Mouse (Mus musculus): Measurements from ENCODE around the gene Nos1. TPM values are rescaled to one million over a fixed set of nuclear protein-coding genes. Genes with fewer than 3 reads are reported as not detected.

The Nos1 gene
- polyA plus RNA-seq, 1 experiment, result 2.6 TPM

GRCm38 (mm10) chr5:117980921-117981320 is 200.1 kb downstream of the Nos1 start:
- TF ChIP-seq CTCF (IDR thresholded peaks at IDR 0.05; ENCODE audit: insufficient read depth, low read length) (no peak), POLR2A (IDR thresholded peaks at IDR 0.05; ENCODE audit: borderline replicate concordance, extremely low read depth, low read depth, low read length) (no peak)
- peaks cover 8% of the 10 kb centered on the region for H3K4me1 ChIP-seq (ENCODE audit: control insufficient read depth, insufficient read depth, low read length)
- no peak overlapping the region for H3K4me3 ChIP-seq (replicated peaks; ENCODE audit: extremely low read depth, low read depth, low read length)
- no peak for DNase-seq
- 68% methylated on average over 8 of the region's 8 CpGs for WGBS

- Histone ChIP-seq H3K4me3 (replicated peaks; ENCODE audit: extremely low read depth, low read depth, low read length) (no peak overlapping the region), H3K4me1 (ENCODE audit: control insufficient read depth, insufficient read depth, low read length) (peaks cover 8% of the 10 kb centered on the region)
- WGBS, result 68% methylated on average over 5 of the region's 5 CpGs
- no peak for DNase-seq
- TF ChIP-seq CTCF (IDR thresholded peaks at IDR 0.05; ENCODE audit: insufficient read depth, low read length), result no peak
Measured at GRCm38 (mm10) chr5:117981943-117982342, 201.1 kb downstream of the Nos1 start.

DNA sequence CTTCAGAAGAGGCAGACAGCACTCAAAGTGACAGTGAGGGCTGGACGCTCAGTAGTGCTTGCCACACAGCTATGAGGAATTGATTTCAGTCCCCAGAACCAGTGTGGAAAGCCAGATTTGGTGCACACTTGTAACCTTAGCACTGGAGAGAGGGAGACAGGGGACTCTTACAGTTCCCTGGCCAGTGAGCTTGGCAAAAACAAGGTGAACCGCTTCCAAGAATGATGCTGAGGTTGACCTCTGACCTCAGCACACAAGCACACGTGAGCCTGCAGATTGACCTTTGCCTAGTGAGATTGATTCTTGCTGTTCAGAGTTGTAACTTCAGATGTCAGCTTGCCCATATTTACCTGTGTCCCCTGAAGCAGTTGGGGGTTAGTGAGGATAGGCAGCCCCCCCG is 205.5 kb downstream of the Nos1 start:
- DNase-seq, result no peak
- 68% methylated on average over 4 of the region's 4 CpGs for WGBS
- no peak for TF ChIP-seq POLR2A (IDR thresholded peaks at IDR 0.05; ENCODE audit: borderline replicate concordance, extremely low read depth, low read depth, low read length)
- no peak for TF ChIP-seq CTCF (IDR thresholded peaks at IDR 0.05; ENCODE audit: insufficient read depth, low read length)
- H3K4me1 ChIP-seq (ENCODE audit: control insufficient read depth, insufficient read depth, low read length), result peaks cover 3% of the 10 kb centered on the region
- H3K4me3 ChIP-seq (replicated peaks; ENCODE audit: extremely low read depth, low read depth, low read length), result no peak overlapping the region

DNA sequence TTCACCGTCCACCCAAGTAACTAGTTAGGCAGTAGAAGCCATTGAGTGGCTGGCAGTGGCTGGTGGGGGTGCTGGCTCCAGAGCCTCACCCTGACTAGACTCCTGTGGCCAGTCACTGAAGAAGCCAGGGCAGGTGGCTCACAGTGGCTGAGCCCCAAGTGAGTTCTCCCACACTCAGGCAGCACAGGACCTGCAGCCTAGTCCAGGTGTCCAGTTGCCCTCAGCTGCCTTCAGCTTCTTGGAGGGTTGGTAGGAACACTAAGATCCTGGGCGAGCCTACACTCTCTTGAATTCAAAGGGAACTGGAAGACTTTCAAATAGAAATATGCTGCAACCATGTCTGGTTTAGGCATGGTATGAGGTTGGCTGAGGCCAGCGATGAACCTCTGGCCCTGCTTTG is 207.1 kb downstream of the Nos1 start:
- 87% methylated on average over 3 of the region's 3 CpGs for WGBS
- Histone ChIP-seq H3K4me3 (replicated peaks; ENCODE audit: extremely low read depth, low read depth, low read length) (no peak overlapping the region), H3K4me1 (ENCODE audit: control insufficient read depth, insufficient read depth, low read length) (no peaks in the 10 kb centered on the region)
- DNase-seq, result no peak
- TF ChIP-seq CTCF (IDR thresholded peaks at IDR 0.05; ENCODE audit: insufficient read depth, low read length) (no peak), POLR2A (IDR thresholded peaks at IDR 0.05; ENCODE audit: borderline replicate concordance, extremely low read depth, low read depth, low read length) (no peak)

DNA sequence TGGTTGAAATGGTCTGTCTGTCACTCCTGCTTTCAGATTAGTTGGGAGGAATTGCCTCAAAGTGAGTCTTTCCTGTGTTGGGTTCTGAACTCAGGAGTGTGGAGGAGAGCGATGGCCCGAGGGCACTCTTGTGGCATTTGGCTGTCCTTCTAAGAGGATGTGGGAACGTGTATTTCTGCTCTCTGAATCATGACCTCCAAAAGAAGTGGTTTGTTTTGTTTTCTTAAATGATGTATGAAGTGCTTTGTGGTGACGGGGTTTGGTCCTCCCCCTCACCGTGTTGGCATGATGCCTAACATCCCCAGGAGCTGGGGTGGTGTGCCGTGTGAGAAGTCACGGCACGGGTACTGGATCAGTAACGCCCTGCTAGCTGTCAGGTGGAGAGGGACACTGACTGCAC is 207.5 kb downstream of the Nos1 start:
- no peak for TF ChIP-seq CTCF (IDR thresholded peaks at IDR 0.05; ENCODE audit: insufficient read depth, low read length)
- no peak for TF ChIP-seq POLR2A (IDR thresholded peaks at IDR 0.05; ENCODE audit: borderline replicate concordance, extremely low read depth, low read depth, low read length)
- whole genome bisulfite sequencing, result 68% methylated on average over 9 of the region's 9 CpGs

DNA sequence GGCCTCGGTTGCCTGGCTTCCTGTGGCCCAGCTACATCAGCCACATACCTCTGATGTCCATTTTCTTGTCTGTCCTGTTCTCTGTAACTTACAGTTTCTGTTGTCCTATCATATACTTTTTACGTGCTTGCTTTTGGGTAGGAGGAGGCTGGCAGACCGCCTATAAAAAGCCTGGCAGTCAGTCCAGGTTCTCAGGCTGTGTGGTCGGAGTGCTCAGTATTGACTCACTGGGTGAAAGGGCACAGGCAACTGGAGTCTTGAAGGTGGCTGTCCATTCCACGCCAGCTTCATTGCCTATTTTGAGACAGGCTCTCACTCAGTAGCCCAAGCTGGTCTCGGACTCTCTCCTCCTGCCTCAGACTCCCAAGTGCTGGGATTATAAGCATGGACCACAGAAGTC is 208.9 kb downstream of the Nos1 start:
- no peak for DNase-seq
- 84% methylated on average over 6 of the region's 6 CpGs for WGBS

More for the DNA sequence above, 207.5 kb downstream of the Nos1 start:
- no peaks in the 10 kb centered on the region for H3K4me1 ChIP-seq (ENCODE audit: control insufficient read depth, insufficient read depth, low read length)
- H3K4me3 ChIP-seq (replicated peaks; ENCODE audit: extremely low read depth, low read depth, low read length), result no peak overlapping the region
- no peak for DNase-seq

DNA sequence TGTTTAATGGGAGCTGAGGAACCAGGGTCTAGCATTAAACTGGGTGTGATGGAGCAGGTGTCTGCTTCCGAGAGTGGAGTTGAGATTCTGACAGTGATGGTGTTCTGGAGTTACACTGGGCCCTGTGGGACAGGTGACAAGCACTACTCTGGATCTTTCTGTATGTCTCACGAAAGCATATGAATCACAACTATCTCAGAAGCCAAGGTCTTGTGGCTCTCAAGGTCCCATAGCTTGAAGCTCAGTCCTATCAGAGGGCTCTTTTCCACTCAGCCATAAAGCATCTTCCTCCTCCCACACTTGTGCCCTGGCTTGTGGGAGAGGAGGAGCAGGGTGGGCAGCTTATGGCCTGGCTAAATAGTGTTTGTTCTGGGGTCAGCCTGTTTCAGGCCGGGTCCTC is 210.1 kb downstream of the Nos1 start:
- 84% methylated on average over 3 of the region's 3 CpGs for WGBS
- TF ChIP-seq CTCF (IDR thresholded peaks at IDR 0.05; ENCODE audit: insufficient read depth, low read length), result no peak
- no peak for TF ChIP-seq POLR2A (IDR thresholded peaks at IDR 0.05; ENCODE audit: borderline replicate concordance, extremely low read depth, low read depth, low read length)
- Histone ChIP-seq H3K4me3 (replicated peaks; ENCODE audit: extremely low read depth, low read depth, low read length) (no peak overlapping the region), H3K4me1 (ENCODE audit: control insufficient read depth, insufficient read depth, low read length) (no peaks in the 10 kb centered on the region)
- DNase-seq, result no peak

More for the DNA sequence above, 208.9 kb downstream of the Nos1 start:
- Histone ChIP-seq H3K4me1 (ENCODE audit: control insufficient read depth, insufficient read depth, low read length) (no peaks in the 10 kb centered on the region), H3K4me3 (replicated peaks; ENCODE audit: extremely low read depth, low read depth, low read length) (no peak overlapping the region)
- no peak for TF ChIP-seq POLR2A (IDR thresholded peaks at IDR 0.05; ENCODE audit: borderline replicate concordance, extremely low read depth, low read depth, low read length)
- TF ChIP-seq CTCF (IDR thresholded peaks at IDR 0.05; ENCODE audit: insufficient read depth, low read length), result no peak

GRCm38 (mm10) chr5:117993550-117993949 is 212.7 kb downstream of the Nos1 start:
- TF ChIP-seq POLR2A (IDR thresholded peaks at IDR 0.05; ENCODE audit: borderline replicate concordance, extremely low read depth, low read depth, low read length), result no peak
- DNase-seq, result no peak

GRCm38 (mm10) chr5:117995372-117995901 is 214.6 kb downstream of the Nos1 start:
- H3K4me3 ChIP-seq (replicated peaks; ENCODE audit: extremely low read depth, low read depth, low read length), result no peak overlapping the region
- DNase-seq, result no peak
- H3K4me1 ChIP-seq (ENCODE audit: control insufficient read depth, insufficient read depth, low read length), result no peaks in the 10 kb centered on the region
- TF ChIP-seq POLR2A (IDR thresholded peaks at IDR 0.05; ENCODE audit: borderline replicate concordance, extremely low read depth, low read depth, low read length) (no peak), CTCF (IDR thresholded peaks at IDR 0.05; ENCODE audit: insufficient read depth, low read length) (no peak)
- 86% methylated on average over 8 of the region's 8 CpGs for WGBS

More at GRCm38 (mm10) chr5:117993550-117993949, 212.7 kb downstream of the Nos1 start:
- no peak overlapping the region for H3K4me3 ChIP-seq (replicated peaks; ENCODE audit: extremely low read depth, low read depth, low read length)
- WGBS, result 87% methylated on average over 6 of the region's 6 CpGs
- no peaks in the 10 kb centered on the region for H3K4me1 ChIP-seq (ENCODE audit: control insufficient read depth, insufficient read depth, low read length)

DNA sequence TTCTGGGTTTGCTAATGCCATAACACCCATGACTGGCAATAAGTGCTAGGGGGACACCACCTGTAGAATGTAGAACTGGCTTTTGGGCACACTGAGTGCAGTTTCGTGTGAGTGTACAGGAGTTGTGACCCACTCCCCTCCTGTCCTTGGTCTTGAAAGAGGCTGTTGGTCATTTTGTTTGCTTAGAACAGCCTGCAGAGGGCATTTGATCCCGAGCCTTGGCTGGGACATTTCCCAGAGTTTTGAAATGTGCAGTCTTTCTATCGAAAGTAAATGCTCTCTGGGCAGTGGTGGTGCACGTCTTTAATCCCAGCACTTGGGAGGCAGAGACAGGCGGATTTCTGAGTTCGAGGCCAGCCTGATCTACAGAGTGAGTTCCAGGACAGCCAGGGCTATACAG is 215.1 kb downstream of the Nos1 start:
- no peaks in the 10 kb centered on the region for H3K4me1 ChIP-seq (ENCODE audit: control insufficient read depth, insufficient read depth, low read length)
- H3K4me3 ChIP-seq (replicated peaks; ENCODE audit: extremely low read depth, low read depth, low read length), result no peak overlapping the region
- TF ChIP-seq POLR2A (IDR thresholded peaks at IDR 0.05; ENCODE audit: borderline replicate concordance, extremely low read depth, low read depth, low read length) (no peak), CTCF (IDR thresholded peaks at IDR 0.05; ENCODE audit: insufficient read depth, low read length) (no peak)
- no peak for DNase-seq
- 87% methylated on average over 6 of the region's 6 CpGs for WGBS

Measured in lung, adult 2 months (tissue).